In genomic region chr2:74300366-74300791, GRCm38 (mm10) we compare ENCODE assay signal across 8 mouse cellular contexts.
A peak's percentile ranks its signal among the peaks of the same experiment; 100 is the strongest.
DNase-seq lines count a peak whose midpoint lies in the region; ATAC-seq lines count a peak whose summit lies in the region.

No protein-coding gene starts in this region.

- H3K9ac ChIP-seq in midbrain, embryonic 13.5 days (replicated peaks): peak overlapping the region; percentile 46; the same call in 1 of the 2 replicates

- DNase-seq in thymus, postnatal 25 days: peak; percentile 3
- DNase-seq in thymus, adult 18-20 months: no peak
- peak; percentile 94 for DNase-seq in embryo, embryonic 10 days (ENCODE audit: low spot score)
- DNase-seq in gastrocnemius, postnatal 25 days: peak; percentile 13
- DNase-seq in kidney, adult 18-20 months: peak; percentile 63
- peak; percentile 70 for DNase-seq in left cerebral cortex, postnatal 4 days
- peak; percentile 42 for DNase-seq in thymus, postnatal 4 days

- peaks cover 32% of the 10 kb centered on the region for H3K4me1 ChIP-seq in midbrain, embryonic 13.5 days (replicated peaks)

- ATAC-seq in midbrain, embryonic 13.5 days: peak; percentile 80

- under 1% methylated on average over 11 of the region's 11 CpGs for WGBS in midbrain, embryonic 13.5 days

- peaks cover 19% of the 10 kb centered on the region for H3K27me3 ChIP-seq in midbrain, embryonic 13.5 days

- peak overlapping the region; percentile 55 for H3K4me2 ChIP-seq in midbrain, embryonic 13.5 days (replicated peaks)

- H3K9me3 ChIP-seq in midbrain, embryonic 13.5 days: no peaks in the 10 kb centered on the region

- H3K4me3 ChIP-seq in midbrain, embryonic 13.5 days (replicated peaks): peak overlapping the region; percentile 37

- no peak overlapping the region for H3K27ac ChIP-seq in midbrain, embryonic 13.5 days

- intact Hi-C loops in left cerebral cortex, postnatal 4 days (cut with DNase I): loop anchor here (2.0 to 10.0 kb wide), 4 partner anchors 214 to 362 kb away; partner anchors contain the start of gene Lnpk

- no peaks in the 10 kb centered on the region for H3K36me3 ChIP-seq in midbrain, embryonic 13.5 days

Comparison
In these comparisons a context has a peak if more than half of its experiments do, and no peak if none do; other contexts are left out.
1. DNase-seq: peak in thymus, postnatal 25 days (single experiment), embryo, embryonic 10 days (single experiment), gastrocnemius, postnatal 25 days (single experiment), kidney, adult 18-20 months (single experiment), left cerebral cortex, postnatal 4 days (single experiment) and thymus, postnatal 4 days (single experiment); none in thymus, adult 18-20 months (0 of 2).